Mouse (Mus musculus): ENCODE results near the gene Crtac1.

Crtac1 gene

DNA sequence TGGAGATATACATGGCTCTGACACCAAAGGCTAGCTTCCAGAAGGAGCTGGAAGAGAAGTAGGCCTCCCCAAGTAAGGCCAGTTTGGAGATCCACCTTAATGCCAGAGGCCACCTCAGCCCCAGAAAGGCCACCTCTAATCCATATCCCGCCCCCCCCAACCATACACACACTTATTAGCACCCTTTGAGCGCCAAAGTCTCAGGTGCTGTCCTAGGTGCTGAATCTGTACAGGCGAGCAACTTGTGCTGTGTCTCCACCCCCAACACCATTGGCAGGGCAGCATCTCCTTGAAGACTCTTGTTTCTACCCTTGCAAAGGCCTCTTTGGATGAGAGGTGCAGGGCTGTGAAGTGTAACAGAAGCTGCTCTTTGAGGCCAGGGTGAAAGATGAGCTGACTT is 6.4 kb downstream of the Crtac1 start:
- DNase-seq (ENCODE audit: low read depth in 2 of 2, low spot score in 2 of 2) = no peak

DNA sequence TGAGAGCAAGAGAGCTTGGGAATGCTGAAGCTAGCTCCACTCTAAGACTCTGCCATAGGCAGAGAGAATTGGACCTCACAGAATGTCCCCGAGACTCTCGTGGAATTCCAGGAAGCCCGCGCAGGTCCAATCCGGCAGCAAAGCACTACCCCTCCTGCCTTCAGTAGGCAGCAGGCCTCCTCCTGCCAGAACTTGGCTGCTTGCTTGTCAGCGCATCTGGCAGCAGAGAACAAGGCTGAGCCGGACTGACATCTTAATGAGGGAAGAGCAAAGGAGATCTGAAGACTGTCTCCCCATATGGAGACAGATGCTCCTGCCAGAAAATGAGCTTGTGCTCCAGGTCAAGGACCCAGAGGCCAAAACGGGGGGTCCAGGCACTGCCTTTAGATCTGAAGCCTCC is 16.5 kb downstream of the Crtac1 start:
- no peak for DNase-seq (ENCODE audit: low read depth in 2 of 2, low spot score in 2 of 2)

GRCm38 (mm10) chr19:42409856-42410255 is 21.7 kb downstream of the Crtac1 start:
- no peak for DNase-seq (ENCODE audit: low read depth in 2 of 2, low spot score in 2 of 2)

DNA sequence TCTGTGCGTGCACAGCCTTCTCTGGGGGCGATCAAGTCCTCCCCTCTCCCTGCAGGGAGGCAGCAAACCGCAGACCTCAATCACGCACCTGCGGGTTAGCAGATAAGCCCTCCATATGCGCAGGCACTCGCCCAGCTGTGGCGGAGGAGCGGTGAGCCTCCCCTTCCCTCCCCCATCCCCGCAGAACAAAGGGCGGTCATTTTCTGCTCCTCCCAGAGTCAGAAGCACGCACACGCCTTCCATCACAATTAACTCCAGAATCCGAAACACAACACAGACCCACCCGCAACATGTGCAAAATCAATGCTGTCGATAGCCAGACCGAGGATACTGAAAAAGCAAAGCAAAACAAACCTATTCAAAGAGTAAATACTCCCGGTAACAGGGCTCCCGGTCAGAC is 22.4 kb downstream of the Crtac1 start:
- DNase-seq (ENCODE audit: low read depth in 2 of 2, low spot score in 2 of 2) = no peak

GRCm38 (mm10) chr19:42404364-42404763 is 27.2 kb downstream of the Crtac1 start:
- no peak for DNase-seq (ENCODE audit: low read depth in 2 of 2, low spot score in 2 of 2)

GRCm38 (mm10) chr19:42399974-42400373 is 31.6 kb downstream of the Crtac1 start:
- no peak for DNase-seq (ENCODE audit: low read depth in 2 of 2, low spot score in 2 of 2)

DNA sequence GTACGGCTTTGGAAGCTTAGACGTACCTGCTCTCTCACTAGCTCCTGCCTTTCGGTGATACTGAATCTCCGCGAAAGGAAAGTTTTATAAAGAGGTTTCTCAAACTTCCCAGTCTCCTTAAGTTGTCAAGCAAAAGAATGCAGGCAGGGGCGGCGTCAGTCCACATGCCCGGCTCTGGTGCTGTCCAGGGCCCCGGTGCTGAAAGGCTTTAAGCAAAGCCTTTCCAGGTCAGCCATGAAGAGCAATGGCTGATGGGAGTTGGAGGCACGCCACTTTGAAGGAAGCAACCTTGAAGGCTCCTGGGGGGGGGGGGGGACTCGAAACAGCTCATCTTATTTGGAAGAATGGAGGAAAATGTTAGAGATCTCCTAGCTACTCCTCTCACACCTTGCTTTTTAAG is 34.3 kb downstream of the Crtac1 start:
- no peak for DNase-seq (ENCODE audit: low read depth in 2 of 2, low spot score in 2 of 2)

DNA sequence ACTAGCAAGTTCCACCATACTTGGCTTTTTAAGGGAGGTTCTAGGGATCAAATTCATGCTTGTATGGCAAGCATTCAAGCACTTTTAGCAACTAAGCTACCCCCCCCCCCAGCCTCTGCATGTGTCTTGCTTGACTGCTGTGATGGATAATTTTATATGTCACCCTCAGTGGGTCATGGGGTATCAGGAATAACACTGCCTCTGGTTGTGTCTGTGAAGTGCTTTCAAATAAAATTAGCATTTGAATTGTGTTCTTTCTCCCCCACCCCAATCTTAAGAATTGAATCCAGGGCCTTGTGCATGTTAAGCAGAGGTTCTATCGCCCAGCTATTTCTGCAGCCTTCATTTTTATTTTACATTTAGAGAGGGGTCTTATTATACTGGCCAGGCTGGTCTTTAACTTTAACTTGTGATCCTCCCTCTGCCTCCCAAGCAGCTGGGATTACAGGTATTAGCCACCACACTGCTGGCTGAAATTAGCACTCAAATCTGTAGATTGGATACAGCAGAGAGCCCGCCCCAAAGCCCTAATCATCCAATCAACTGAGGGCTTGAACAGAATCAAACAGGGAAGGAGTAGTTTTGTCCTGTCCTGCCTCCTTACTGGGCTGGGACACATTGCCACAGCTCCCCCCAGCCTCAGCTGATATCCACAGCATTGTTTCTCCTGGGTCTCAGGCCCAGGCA is 36.6 kb downstream of the Crtac1 start:
- DNase-seq (ENCODE audit: low read depth in 2 of 2, low spot score in 2 of 2) = no peak

DNA sequence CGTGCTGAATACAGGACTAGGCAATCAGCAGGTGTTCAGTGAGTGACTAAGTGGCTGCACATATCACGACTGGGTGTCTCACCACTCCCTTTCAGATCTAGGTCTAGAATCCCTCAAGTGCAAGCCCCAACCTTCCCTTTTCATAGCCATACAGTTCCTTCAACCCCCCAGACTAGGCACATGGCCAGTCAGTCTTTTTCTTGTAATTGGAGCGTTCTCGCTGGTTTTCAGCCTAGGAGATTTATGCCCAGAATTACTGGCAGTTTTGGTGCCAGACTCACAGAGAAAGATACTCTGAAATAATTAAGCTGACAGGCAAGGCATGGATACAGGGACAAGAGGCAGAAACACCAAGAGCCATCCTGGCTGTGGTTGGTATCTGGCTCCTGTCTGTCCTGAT is 37.7 kb downstream of the Crtac1 start:
- DNase-seq (ENCODE audit: low read depth in 2 of 2, low spot score in 2 of 2) = no peak

DNA sequence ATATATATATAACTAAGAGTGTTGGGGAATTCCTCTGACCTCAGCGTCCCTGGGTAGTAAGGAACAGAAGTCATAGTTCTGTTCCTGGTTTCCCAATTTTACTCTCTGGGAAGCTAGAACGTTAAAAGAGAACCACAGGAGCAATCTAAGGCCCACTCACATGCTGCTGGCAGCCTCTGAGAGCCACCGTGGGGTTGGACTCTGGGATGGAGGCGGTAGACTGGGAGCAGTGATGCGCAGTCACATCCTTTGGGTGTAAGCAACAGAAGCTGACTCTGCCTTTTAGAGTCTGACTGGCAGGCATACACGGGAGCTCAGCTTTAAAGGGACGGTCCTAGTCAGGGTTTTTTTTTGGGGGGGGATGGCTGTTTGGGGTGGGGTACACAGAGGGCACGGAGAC is 39.5 kb downstream of the Crtac1 start:
- no peak for DNase-seq (ENCODE audit: low read depth in 2 of 2, low spot score in 2 of 2)

GRCm38 (mm10) chr19:42389574-42389973 is 42.0 kb downstream of the Crtac1 start:
- DNase-seq (ENCODE audit: low read depth in 2 of 2, low spot score in 2 of 2) = no peak

GRCm38 (mm10) chr19:42384981-42385598 is 46.5 kb downstream of the Crtac1 start:
- DNase-seq (ENCODE audit: low read depth in 2 of 2, low spot score in 2 of 2) = no peak

DNA sequence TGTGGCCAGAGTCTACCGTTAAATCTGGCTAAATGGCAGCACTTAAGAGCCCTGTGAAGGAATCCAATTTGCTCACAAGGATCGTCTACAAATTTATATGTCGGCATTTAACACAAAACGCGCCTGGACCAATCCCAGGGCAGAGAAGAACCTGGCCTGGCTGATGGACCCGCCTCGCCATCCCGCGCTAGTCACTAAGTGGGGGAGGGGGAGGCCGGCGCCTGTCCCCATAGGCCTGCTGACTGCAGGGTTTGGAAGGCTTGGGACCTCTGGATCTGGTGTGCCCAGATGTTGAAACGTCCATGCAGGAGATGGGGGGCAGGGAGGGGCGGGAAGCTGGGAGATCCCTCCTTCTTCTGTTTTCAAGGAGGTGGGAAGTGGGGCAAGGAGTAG is 50.6 kb downstream of the Crtac1 start:
- no peak for DNase-seq (ENCODE audit: low read depth in 2 of 2, low spot score in 2 of 2)

GRCm38 (mm10) chr19:42380321-42380980 is 51.1 kb downstream of the Crtac1 start:
- DNase-seq (ENCODE audit: low read depth in 2 of 2, low spot score in 2 of 2) = no peak

DNA sequence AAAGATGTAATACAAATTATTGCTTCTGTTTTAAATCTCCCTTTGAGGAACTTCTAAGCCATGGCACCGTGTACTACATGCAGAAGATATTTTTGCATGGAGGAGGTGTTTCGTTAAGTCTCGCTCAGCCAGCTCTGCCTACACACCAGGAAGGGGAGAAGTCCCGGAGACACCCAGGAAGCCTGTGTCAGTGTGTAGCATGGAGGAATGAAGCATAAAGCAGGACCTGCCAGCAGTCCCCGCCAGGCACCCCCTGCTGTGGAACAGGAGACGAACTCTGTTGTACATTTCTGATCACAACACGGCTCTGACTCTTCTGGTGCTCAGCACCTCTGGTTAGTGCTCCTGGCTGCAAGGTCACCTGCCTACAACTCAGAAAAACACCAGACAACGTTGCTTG is 51.8 kb downstream of the Crtac1 start:
- DNase-seq (ENCODE audit: low read depth in 2 of 2, low spot score in 2 of 2) = no peak

- DNase-seq (ENCODE audit: low read depth in 2 of 2, low spot score in 2 of 2) = no peak
These were observed 54.4 kb downstream of the Crtac1 start for GRCm38 (mm10) chr19:42377206-42377605.

DNA sequence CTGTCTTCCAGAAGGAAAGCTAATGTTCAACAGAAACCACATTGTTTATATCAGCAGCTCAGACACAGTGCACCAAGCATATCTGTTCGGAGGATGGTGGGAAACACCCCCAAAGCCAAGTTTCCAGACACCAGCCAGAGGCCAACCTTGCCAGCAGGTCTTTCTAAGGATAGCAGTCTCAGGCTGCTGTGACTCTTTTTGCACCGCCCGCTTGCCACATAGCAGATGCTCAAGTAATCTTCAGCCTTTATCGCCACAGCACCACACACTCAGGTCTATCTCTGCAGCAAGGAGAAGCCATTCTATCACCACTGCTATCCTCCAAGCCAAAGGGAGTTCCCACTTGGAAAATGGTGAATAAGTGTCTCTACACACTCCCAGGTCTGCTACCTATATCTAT is 68.0 kb downstream of the Crtac1 start:
- no peak for DNase-seq (ENCODE audit: low read depth in 2 of 2, low spot score in 2 of 2)

- no peak for DNase-seq (ENCODE audit: low read depth in 2 of 2, low spot score in 2 of 2)
These were observed 73.2 kb downstream of the Crtac1 start for GRCm38 (mm10) chr19:42358406-42358805.

- DNase-seq (ENCODE audit: low read depth in 2 of 2, low spot score in 2 of 2) = no peak
These were observed 74.7 kb downstream of the Crtac1 start for GRCm38 (mm10) chr19:42356854-42357253.

DNA sequence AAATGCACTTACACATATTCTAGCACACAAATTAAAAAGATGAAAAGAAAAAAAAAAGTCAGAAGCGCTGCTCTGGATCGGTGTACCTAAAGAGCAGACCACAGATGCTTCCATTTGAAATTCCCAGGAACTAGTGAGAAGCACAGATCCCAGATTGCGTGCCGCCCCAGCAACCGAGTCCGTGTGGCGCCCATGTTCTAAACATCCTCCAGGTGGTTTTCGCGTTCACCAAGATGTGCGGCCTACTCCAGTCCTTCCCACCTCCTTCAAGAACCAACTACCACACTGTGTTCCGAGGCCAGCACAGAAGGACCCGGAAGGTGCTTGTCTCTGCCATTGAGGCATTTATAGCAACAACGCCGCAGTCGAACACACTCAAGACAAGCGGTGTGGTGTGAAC is 76.1 kb downstream of the Crtac1 start:
- DNase-seq (ENCODE audit: low read depth in 2 of 2, low spot score in 2 of 2) = no peak

DNA sequence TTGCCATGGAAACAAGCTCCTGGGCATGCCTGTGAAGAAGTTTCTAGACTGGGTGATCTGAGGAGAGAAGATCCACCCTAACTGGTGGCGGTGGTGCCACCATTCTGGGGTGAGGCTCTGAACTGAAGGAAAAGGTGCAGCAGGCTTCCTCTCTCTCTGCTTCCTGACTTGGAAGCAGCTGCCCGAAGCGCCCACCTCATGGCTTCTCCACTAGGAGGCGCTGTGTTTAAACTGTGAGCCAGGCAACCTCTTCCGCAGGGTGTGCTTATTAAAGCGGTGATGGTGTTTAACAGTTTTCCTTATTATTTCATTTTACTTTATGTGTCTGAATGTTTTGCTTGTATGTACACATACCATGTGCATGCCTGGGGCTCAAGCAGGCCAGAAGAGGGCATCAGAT is 90.4 kb downstream of the Crtac1 start:
- DNase-seq (ENCODE audit: low read depth in 2 of 2, low spot score in 2 of 2) = no peak

- no peak for DNase-seq (ENCODE audit: low read depth in 2 of 2, low spot score in 2 of 2)
These were observed 99.4 kb downstream of the Crtac1 start for GRCm38 (mm10) chr19:42332081-42332736.

Measured in CD8-positive naive resting alpha-beta T cell, adult 2 months (primary cell).